Mouse (Mus musculus): Measurements from ENCODE around the gene Csnk2a2.

DNA sequence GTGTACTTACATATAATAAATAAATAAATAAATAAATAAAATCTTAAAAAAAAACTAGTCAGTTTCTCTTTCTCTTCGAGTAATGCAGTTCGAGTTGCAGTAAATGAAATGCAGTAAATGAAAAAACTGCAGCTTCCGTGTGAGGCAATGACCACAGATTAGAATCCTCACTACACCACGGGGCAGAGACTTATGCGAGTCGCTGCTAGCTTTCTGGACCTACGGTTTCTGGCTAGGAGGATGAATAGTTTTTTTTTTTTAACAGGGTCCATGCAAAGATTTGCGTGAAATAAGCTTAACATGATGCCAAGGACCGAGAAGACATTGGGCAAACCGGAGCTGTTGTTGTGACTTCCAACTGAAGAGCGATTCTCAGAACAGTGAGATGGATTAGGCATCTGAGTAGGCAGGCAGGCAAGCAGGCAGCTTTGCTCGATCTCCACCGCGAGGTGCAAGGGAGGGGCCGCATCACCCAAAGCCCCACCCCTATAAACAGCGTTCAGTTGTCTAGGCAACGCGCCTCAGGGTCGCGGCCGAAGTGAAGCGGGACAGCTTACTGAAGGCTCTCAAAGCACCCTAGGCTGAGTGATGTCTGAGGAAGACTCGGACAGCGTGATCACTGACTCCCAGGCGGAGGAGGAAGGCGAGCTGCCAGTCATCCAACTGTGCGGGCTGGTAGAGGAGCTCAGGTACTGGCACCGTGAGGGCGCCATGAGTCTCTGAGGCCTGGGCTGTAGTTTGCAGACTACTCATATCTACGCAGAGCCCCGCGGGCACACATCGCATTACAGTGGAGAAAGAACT, 43.9 kb upstream of the Csnk2a2 start, which contains the start of gene Ccdc113:
- TF ChIP-seq POLR2A (IDR thresholded peaks at IDR 0.05; ENCODE audit: low read depth, low read length) (no peak), CTCF (IDR thresholded peaks at IDR 0.05; ENCODE audit: extremely low read depth, insufficient read depth, insufficient read length, insufficient replicate concordance) (no peak)
